Mouse (Mus musculus) erythroblast, adult 5-6 weeks (primary cell): Measurements from ENCODE around the gene Pdzrn3. TPM values are rescaled to one million over a fixed set of nuclear protein-coding genes. Genes with fewer than 3 reads are reported as not detected.

Experiments
- ATAC-seq: replicated peaks from 2 replicates; pipeline ENCODE4 v1.8.0; 2016; ENCODE audit warnings: moderate number of reproducible peaks, mild to moderate bottlenecking, moderate TSS enrichment, inconsistent platforms; ENCODE audit not compliant: poor library complexity, low FRiP score, severe bottlenecking
- total RNA-seq, 2 experiments: library from RNA; stranded (forward) in 1 of 2; stranded (reverse) in 1 of 2; fragments of 150-400 nt in 1 of 2; fragments of 200-764, 138-1000 nt in 1 of 2; gene quantifications; 2 replicates each; pipeline versions ENCODE4 v1.2.3 to v1.2.4; 2015 to 2017; ENCODE audit warnings: low replicate concordance in 2 of 2

Gene Pdzrn3
- total RNA-seq, 2 experiments from 2014 or later, result not detected

DNA sequence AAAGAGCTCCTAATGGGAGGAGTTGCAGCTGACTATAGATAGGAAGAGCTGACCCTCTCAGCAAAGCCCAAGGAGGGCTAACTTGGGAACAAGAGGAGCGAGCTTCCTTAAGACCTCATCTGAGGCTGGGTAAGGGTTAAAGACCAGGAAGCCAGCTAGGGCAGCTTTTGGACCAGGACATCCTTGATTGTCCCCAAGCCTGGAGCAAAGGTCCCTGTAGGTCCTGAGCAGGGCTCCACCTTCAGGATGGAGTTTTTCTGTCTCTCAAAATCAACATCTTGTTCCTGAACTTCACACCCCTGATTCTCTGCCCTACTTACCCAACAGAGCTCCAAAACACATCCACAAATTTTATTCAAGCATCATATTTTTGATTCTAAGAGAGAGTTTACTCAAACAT is 3.5 kb downstream of the Pdzrn3 start:
- no peak for ATAC-seq

DNA sequence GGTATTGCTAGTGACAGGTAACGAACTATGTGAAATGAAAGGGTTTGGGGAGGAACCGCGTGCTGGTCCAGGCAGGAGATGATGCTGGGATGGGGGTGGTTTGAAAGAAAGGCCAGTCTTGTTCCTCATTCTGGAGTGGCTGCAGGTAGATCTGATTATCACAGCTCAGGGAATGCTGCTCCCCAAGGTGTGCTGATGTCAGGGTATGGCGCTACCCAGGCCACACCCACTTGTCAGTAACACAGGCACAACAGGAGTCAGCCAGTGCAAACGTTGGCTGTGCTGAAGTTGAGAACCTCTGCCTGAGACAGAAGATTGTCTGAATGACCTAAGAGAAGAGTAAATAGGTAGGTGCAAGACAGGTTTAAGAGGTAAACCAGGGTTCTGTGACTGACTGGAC is 4.7 kb downstream of the Pdzrn3 start:
- no peak for ATAC-seq

DNA sequence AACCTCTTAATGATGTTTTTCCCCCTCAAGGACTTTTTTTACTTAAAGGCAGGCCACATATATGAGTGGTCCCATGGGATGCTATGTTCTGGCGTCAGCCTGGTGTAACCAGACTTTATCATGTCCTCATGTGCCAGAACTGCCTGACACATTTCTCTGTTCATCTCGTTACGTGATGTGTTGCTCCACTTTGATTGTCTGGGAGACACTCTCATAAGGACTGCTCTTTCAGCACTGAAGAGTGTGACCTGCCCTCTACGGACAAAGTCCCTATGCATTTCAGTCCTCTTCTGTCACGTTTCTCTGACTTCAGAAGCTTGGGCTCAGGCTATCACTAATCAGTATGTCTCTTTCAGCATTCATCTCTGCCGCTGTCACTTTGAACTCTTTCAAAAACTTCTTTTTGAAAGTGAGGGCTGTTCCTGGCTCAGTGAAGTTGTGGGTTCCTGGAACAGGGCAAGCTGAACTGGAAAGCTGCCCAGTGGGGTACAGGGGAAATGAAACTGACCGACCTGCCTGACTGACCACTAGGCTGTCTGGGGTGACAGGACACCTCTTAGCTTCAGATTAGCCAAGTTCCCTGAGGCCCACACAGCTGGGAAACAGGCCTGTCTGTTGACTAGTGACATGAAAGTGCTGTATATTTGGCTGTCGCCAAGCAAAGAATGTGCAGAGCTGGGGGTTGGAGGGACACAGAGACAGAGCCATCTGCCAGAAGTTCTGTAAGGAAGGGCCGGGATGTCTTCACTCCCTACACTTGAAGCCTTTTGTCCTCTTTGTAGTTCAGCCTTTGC is 10.7 kb downstream of the Pdzrn3 start:
- ATAC-seq, result no peak

DNA sequence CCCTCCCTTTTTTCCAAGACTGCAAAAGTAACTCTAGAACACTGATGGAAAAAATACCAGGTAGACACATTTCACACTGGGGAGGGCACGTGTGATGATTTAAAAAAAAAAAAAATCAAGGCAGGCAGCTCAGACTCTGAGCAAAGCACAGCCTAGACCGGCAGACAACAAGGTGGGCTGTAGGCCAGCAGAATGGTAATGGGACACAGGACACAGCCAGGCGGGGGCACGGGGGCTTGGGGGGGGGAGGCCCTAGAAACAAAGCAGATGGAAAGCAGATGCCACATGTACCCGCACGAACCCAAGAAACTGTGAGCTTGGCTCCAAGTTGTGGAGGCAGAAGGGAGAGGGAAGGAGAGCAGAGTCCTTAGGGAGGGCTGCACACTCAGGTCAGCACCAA is 11.9 kb downstream of the Pdzrn3 start:
- ATAC-seq, result no peak

DNA sequence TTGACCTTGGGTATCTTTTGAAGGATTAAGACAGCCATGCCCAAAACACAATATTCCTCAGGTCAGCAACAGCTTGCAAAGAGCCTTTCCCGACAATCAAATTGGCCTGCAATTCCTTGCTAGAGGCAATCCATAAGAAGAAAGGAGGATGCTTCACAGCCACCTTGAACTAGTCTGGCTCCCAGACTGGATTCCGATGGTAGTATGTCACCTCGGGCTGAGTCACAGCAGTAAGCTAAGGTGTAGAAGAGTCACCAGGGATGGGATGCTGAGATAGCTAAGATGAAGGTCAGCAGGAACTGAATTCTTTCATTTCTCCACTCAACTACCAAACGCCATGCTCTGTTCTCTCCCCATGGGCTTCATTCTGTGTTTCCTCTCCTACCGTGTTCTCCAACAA is 13.8 kb downstream of the Pdzrn3 start:
- ATAC-seq, result no peak

DNA sequence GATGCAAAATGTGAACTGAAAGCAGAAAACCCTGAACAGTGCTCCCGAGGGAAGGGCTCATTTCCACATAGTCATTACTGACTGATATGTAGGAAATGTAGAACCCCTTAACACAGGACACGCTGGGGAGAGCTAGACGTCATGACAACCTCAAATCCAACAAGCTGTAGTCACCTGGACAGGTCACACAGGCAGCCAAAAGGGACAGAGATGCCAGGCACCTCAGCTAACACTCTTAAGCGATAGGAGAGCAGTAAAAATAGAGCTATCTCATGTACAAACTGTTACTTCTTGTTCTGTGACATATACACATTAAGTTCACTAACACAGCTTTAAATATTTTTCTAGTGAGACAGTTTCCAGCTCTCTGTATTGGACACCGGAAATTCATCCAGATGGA is 15.0 kb downstream of the Pdzrn3 start:
- ATAC-seq, result no peak

DNA sequence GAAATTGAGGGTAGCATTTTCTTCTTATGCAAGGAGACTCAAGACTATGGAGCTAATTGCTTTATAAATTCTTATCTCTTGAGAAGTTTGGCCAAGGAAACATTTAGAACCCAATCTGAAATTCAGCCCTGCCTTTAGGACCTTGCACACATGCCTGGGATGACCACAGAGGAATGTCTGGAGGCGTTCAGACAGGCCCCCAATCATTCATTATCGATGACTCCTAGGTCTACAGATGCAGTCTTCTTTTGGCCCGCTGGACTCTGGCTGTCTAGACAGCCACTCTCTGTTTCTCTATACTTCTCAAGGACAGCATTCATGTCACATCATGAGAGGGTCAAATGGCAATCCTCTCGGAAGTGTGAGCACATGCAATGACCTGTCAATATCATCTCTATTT is 15.4 kb downstream of the Pdzrn3 start:
- no peak for ATAC-seq

DNA sequence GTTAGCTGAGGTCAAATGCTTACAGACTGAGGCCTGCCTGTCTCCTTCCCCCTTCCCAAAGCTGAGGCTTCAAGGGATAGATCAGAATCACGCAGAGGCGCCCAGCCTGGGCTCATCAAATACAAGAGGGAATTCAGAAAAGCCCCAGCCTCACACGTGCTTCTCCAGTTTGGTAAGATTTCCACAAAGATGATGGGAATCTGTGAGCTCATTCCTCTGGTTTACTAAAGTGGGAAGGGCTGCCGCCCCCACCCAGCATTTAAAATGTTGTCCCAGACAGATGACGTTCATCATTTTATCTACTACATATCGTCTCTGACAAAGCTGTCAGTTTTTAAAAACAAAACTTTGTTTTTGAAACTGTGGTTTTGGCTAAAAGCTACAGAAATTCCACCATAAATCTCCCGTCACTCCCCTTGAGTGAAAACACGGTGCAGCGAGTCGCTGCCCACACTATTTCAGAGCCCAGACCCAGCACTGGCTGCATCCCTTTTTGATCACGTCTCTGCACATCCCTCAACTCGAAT is 17.4 kb downstream of the Pdzrn3 start:
- no peak for ATAC-seq

DNA sequence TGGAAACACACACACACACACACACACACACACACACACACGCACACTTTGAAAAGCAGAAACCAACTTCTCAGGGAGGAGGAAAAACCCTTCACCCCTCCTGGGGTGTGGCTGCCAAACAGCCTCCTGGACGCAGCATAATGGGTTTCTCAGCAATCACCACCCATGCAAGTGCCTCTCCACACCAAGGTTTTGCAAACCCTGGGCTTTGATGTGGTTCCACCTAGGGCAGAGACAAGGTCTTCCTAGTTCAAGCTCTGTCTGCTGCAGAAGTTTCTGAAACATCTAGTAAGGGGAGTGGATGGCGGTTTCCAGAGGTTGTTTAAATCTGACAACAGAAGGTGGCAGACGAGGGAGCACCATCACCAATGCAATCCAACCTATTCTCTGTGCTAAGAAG is 18.1 kb downstream of the Pdzrn3 start:
- no peak for ATAC-seq

DNA sequence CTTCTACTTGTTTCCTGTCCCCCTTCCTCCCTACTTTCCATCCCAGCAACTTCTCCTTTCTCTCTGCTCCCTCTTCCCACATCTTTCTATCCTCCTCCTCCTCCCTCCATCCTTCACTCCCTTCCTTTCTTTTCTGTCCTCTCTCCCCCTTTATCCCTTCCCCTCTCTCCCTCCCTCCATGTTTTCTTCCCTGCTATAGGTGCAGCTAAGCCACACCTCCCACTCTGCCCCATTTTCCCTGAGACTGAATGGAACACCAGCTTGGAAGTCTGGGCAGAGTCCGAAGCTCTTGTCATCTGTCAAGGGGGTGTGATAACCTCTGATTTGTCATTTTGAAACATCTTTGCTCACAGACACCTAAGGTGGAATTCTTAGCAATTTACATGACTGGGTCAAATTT is 22.8 kb downstream of the Pdzrn3 start:
- no peak for ATAC-seq

DNA sequence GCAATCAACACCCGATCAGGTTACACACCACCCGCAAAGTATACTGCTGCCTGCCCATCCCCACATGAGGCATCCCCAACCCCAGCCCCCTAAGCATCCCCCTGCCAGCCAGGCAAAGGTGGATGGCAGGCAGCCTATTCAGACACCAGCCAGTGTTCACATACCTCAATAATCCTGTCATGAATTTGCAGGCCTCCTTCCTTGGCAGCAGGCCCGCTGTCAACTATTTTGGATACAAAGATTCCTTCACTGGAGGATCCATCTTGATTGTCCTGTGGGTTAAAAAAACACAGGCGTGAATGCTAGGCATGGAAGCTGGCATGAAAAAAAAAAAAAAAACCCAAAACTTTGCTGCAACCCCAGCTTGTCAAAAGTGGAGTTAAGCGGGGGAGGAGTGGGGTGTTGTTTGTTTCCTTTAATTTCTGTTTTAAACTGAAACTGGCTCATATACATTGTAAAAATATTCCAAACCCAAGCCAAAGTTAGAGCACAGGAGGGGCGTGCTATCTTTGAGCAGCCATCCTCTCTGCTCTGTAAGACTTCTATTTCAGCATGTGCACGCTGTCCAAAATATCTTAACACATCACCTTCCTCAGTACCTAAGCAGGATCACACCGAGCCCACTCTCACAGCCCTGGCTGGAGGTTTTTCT is 23.3 kb downstream of the Pdzrn3 start:
- no peak for ATAC-seq

DNA sequence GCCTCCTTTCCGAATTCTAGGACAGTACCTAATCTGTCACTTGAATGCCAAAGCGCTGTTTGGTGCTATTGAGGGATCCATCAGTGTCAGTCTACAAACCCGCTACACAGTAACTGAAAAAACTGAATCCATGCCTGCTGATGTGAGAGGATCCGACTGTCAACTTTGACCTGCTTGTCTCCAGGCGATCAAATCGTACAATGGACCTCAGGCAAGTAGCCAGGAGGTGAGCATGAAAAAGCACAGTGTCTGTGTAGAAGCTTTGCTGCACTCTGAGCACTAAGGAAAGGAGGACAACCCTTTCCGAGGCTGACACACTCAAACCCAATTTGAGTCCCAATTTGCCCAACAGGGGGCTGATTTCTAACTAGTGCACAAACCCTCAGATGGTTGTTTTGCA is 24.0 kb downstream of the Pdzrn3 start:
- no peak for ATAC-seq

DNA sequence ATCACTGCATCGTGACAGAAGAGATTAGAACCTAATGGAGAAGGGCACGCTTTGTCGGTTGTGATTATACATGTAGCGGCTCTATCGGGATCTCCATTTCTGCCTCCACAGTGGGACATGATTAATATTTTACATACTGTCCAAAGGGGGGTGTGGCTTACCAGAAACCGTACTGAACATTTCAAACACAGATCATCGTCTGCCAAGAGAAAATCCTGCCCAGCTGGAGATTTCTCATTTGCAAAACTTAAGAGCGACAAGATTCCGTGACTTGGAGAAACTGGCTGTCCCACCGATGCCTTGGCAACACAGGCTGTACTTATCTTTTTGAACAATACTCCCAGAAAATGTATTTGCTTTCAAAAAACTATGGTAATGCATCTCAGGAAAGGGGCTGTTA is 25.1 kb downstream of the Pdzrn3 start:
- no peak for ATAC-seq

DNA sequence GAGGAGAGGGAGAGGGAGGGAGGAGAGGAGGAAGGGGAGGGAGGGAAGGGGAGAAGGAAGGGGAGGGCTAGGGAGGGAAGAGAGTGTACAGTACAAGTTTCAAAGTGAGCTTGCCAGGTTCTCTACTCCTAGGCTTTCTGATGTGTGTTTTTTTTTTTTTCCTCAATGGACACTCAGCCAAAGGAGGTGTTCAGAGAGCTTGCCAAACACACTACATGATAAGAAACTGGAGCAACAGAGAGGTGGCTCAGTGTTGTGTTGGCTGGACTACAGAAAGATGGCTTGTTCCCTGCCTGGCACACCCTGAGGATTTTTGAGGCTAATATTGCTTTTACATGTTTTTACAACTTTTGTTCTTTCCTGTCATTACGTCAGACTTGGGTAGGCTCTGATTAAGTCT is 26.6 kb downstream of the Pdzrn3 start:
- no peak for ATAC-seq

DNA sequence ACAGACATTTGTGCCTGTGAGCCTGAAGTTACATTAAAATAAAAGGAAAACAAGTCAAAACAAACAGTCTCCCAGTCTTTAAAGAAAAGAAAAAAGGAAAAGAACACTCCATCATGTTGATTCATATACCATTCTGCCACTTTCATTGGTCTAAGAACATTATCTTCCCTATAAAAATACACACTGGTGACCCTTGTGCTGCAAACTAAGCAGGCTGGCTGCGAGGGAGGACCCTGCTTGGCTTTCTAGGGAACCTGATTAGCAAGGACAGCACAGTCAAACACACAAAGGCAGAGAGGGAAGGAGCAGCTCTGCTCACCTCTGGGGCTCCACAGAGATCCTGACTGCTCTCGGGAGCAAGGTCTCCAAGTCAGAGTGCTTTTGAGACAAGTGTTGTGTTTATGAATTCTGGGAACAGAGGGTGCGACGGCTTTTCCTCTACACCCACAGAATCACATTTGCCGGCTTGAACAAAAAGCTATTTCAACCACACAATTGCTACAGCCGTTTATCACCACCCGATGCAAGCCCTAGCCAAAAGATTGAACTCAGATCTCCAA is 27.2 kb downstream of the Pdzrn3 start:
- ATAC-seq, result no peak

DNA sequence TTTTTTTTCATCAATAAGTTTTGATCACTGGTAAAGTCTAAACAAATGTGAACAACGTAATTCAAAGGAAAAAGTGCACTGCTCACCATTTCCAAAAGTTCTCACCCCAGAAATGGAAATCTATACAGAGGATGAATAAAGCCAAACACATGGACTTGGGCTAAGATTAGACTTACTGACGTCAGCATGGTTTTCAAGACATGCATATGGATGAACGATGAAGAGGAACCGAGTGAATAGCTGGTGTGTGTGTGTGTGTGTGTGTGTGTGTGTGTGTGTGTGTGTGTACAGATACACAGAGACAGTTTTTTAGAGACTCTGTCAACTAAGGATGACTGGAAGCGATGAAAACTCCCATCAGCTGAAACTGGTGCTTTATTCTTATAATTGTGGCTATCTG is 29.2 kb downstream of the Pdzrn3 start:
- no peak for ATAC-seq

DNA sequence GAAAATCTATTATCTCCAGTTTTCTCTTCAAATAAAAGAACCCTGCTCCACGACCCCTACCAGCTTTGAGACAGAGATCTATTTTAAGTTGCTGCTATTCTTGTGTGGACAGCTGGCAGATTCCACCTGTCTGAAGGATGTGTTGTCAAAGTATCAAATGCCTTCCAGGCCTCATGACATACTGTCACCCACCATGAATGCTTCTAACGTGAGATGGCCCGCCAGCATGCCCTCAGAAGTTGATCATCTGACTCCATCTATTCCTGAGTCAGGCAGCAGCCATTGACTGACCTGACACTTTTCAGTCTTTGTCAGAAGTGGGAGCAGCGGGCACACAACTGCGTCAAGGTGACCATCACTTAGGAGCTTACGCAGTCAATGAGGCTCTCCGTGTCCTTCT is 37.6 kb downstream of the Pdzrn3 start:
- no peak for ATAC-seq

DNA sequence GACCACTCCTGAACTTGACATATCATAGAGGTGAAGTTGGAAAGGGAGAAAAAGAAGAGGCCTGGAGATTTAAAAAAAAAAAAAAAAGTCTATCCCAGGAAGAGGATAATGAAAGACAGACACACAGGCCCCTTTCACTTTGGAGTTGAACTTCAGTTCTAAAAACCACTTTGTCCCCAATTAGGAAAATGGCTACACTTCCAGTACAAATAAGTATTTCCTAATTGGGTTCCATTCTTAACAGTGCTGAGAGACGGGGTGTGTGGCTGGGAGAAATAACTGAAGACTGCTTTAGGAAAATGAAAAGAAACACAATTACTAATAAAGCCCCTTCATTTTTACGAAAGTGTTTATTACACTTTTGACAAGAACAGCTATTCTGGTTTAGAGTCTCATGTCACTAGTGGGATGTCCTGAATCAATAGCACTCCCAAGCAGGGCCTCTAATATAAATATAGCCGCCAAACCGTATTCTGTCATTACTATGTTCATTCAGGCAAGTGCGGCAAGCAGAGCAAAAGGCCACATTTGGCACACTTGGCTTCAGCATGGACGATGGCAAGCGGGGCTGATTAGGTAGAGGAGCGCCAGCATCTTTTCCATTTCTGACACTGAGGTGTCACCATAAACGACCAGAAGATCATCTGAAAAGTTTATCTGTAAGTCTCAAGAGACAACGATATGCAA is 39.7 kb downstream of the Pdzrn3 start:
- ATAC-seq, result no peak

DNA sequence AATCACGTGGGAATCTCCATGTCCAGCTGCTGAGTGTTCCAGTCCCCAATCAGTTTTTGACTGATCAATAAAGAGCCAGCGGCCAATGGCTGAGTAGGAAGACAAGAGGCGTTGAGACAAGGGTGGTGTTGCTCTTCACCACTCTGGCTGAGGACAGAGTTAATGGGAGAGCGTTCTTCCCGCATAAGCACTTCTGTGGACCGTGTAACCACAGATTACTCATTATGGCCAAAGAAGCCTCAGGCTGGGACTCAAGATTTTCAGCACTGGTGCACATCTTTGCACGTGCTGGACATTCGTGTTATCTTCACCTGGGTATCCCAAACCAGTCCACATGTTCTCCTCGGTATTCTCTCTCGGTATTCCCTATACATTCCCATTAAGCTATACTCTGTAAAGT is 41.0 kb downstream of the Pdzrn3 start:
- no peak for ATAC-seq

DNA sequence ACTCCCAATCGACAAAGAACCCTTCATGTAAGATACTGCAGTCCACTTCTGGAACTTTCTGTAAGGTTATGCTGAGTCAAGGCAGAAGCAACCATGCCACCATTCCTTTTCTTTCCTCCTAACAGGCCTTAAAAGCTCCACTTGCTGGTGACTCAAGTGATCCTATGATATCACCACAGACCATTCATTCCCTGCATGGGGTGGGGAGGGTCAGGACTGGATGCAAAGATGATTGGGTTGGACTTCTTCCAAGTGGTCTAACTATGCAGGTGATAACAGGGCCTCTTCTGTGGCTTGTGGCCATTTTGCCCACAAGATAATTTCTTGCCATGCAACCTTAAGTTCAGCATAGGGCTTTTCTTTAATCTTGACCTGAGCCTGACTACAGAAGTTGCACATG is 42.0 kb downstream of the Pdzrn3 start:
- ATAC-seq, result peak; percentile 83

DNA sequence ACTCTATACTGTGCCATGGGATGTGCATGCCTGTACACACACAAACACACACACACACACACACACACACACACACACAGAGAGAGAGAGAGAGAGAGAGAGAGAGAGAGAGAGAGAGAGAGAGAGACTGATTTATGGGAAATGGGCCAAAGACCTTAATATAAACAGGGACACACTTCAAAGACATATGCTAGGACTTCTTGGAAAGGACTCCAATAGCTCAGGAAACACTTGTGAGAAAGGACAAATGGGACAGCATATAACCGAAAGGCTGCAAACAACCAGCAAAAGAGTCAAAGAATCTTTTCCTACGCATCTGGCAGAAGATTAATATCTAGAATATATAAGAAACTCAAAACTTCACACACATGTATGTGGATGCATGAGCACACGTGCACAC is 43.2 kb downstream of the Pdzrn3 start:
- no peak for ATAC-seq
